Mouse (Mus musculus): ENCODE results near the gene Pstk. TPM values are rescaled to one million over a fixed set of nuclear protein-coding genes. Genes with fewer than 3 reads are reported as not detected.

The Pstk gene
- 31.0 TPM for polyA plus RNA-seq (2017; shearing (Covaris generic))

DNA sequence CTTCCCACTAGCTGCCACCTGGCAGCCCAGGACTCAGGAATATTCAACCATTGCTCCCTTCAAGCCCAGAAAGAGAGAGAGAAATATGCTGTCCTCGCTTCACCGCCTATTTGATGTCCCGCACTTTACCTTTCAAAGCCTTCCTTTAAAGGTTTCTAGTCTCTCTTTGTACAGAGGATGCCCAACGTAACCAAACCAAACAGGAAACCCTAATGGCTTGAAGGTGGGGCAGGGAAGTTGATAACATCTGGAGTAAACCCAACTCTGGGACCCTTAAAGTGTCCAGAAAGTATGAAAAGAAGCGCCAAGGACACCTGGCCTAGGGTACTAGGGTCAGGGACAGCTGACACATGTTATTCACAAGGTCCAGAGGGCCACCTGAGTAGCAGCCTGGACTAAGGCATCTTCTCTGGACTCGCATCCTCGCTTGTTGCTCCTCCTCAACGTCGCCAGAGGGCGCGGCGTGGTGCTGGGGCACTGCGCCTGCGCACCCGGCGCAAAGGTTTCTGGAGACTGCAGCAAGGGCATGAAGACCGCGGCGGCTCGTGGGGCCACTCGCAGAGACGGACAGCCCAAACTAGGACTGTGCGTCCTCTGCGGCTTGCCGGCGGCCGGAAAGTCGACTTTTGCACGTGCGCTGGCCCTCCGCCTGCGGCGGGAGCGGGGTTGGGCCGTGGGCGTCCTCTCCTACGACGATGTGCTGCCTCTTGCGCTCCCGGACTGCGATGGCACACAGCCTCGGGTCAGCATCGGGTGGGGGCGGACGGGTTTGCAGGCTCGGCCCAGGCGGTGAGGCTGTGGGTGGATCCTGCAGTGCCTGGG, at the start of gene Pstk:
Gene Pstk (plus strand): TSS at position 494 of the 822 bp plus-strand sequence.

DNA sequence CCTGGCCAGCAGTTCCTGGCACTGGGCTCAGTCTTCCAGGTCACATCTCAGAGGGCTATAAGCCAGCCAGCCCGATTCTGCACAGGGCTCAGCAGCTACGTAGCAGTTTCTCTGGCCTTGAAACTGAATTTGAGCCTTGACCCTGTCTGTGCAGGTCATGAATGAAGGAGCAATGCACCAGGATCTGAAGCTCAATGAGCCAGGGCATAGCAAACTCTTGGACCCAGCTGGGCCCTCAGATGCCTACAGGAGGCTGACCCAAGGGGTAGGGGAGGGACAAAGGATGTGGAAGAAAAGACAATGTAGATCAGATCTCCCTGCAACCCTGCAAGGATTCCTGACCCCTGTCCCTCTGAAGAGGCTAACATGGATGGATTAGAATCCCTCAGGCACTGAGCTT, 48.7 kb upstream of the Pstk start, which contains the start of gene Cuzd1:
Gene Cuzd1 (minus strand): TSS at position 101 of the 400 bp plus-strand sequence.

DNA sequence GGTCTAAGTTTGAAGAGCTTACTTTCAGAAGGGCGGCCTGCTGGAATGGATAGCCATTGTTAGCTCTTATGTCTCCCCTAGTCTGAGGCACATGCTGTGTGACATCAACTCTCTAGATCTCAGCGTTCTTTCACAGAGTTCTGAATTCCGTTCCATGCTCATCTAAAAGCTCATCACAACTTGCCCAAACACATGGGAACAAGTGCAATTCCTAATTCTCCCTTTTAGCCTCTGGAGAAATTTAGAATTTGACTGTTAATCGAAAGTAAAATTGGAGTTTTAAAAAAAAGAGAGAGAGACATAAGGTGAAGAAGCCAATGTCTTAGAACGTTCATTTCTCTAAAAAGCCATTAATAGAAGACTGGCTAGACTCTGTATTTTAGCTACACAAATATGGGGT, 41.5 kb upstream of the Pstk start, which contains the start of gene Fam24b:
Gene Fam24b (minus strand): TSS at position 101 of the 400 bp plus-strand sequence.

DNA sequence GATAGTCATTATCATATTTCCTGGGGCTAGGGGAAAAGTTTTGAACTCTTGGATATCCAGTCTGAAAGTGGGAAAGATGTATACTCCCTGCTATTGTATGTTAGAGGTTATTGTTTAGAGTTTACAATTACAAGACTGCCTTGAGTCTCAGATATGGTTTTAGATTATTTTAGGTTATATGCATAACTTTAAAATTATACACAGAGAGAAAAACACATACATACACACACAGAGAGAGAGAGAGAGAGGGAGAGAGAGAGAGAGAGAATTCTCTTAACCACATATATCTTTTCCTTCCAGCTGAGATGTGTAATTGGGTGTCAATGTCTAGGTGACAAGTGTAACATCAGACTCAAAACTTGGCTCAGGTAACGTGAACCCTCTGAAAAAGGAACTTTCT, 37.4 kb upstream of the Pstk start, which contains the start of gene Fam24a:
Gene Fam24a (plus strand): TSS at position 301 of the 400 bp plus-strand sequence.

DNA sequence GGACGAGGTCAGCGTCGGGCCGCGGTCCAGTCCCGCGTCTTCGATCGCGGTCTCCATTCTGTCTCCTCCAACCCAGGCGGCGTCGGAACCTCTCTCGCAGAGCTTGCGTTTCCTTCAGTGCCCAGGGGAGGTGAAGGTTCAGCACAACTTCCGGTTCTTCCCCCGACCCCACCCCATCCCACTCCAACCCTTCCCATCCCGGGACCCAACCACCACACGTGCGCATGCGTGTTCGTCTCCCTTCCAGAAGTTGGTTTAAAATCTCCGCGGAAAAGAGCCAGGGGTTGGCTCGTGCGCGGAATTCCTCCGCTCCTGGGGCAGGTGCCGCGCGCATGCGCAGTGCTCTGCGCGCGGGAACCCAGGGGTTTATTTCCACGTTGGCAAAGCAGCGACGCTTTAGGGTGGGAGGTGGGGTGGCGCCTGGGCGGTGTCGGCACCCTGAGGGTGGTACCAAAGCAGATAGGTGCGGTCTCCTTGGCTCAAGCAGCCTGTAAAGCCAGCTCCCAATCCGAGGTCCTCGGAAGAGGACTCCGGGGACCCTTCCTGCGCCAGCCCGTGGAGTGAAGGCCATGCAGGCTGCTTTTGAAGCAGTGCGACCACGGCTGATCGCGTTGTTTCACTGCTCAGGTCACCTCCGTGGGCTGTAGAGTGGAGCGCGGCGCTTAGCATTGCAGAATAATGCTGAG, 8.2 kb upstream of the Pstk start, which contains the start of gene 2310057M21Rik:
Gene 2310057M21Rik (minus strand): TSS at position 145 of the 686 bp plus-strand sequence.

DNA sequence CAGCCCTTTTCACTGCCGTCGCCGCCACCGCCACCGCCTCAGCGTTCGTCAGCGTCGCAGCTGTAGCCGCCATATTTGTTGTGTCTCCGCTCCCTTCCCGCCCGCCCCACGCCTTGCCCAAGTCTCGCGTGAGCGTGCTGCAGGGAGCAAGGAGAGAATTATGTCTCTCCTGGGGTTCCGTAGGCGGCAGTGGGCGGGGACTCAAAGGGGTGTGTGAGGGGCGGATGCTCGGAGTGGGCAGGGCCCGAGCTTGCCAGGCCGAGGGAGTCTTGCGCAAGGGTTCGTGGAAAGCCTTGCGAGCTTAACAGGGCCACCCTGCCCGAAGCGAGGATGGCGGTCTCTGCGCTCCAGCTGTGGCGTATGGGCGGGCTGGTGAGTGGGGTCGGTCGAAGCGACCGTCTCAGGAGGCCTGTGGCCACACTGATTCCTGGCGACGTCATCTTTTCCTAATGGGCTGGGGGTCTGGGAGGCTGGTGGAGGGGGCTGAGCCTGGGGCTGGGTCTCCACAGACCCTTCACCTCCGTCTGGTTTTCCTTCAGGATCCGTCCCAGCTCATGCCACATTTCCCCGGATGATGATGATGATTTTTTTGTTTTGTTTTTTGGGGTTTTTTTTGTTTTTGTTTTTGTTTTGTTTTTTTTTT, 39.6 kb downstream of the Pstk start, which contains the start of the genes Ikzf5 and Acadsb:
Gene Ikzf5 (minus strand): TSS at position 106 of the 643 bp plus-strand sequence.
Gene Acadsb (plus strand): TSS at position 186 of the 643 bp plus-strand sequence.

Other genes starting within 250 kb of the Pstk start
- not detected for gene 4933402N03Rik, start 224.8 kb upstream of the Pstk start, polyA plus RNA-seq (2017; shearing (Covaris generic))
- not detected for gene 5430419D17Rik, start 196.7 kb upstream of the Pstk start, polyA plus RNA-seq (2017; shearing (Covaris generic))
- gene Cuzd1, start 48.8 kb upstream of the Pstk start, polyA plus RNA-seq (2017; shearing (Covaris generic)): not detected
- gene Fam24b, start 41.6 kb upstream of the Pstk start, polyA plus RNA-seq (2017; shearing (Covaris generic)): not detected
- not detected for gene Fam24a, start 37.3 kb upstream of the Pstk start, polyA plus RNA-seq (2017; shearing (Covaris generic))
- gene 2310057M21Rik, start 8.4 kb upstream of the Pstk start, polyA plus RNA-seq (2017; shearing (Covaris generic)): 12.0 TPM
- gene Ikzf5, start 39.4 kb downstream of the Pstk start, polyA plus RNA-seq (2017; shearing (Covaris generic)): 31.5 TPM
- 50.6 TPM for gene Acadsb, start 39.5 kb downstream of the Pstk start, polyA plus RNA-seq (2017; shearing (Covaris generic))
- not detected for gene Hmx3, start 171.7 kb downstream of the Pstk start, polyA plus RNA-seq (2017; shearing (Covaris generic))
- gene Hmx2, start 177.6 kb downstream of the Pstk start, polyA plus RNA-seq (2017; shearing (Covaris generic)): not detected
- gene Bub3, start 189.1 kb downstream of the Pstk start, polyA plus RNA-seq (2017; shearing (Covaris generic)): 81.2 TPM

All from effector memory CD4-positive, alpha-beta T cell, adult 5 months (primary cell).